Mouse (Mus musculus) E14TG2a.4 (cell line): ENCODE measurements around the gene Rpl27.
"Not testable (repeated sequence)": the region's sequence is repeated elsewhere in the genome, so short reads cannot be mapped to it uniquely, and the experiment has no call there.

Experiments
- H3K27me3 ChIP-seq: 2 replicates; pipeline ENCODE4 v1.6.1; 2014; ENCODE audit warnings: low read length, control low read depth; ENCODE audit not compliant: insufficient read depth
- H3K36me3 ChIP-seq: 2 replicates; pipeline ENCODE4 v1.6.1; 2014; ENCODE audit warnings: low read length, control low read depth; ENCODE audit not compliant: insufficient read depth
- H3K4me1 ChIP-seq: replicated peaks from 2 replicates; pipeline ENCODE4 v1.6.1; 2014; ENCODE audit warnings: low read depth, low read length, control low read depth
- H3K4me3 ChIP-seq: replicated peaks from 2 replicates; pipeline ENCODE4 v1.5.1; 2014; ENCODE audit warnings: mild to moderate bottlenecking, low read length
- H3K9me3 ChIP-seq: 2 replicates; pipeline ENCODE4 v1.6.1; 2014; ENCODE audit warnings: low read length, control low read depth
- CTCF ChIP-seq: conservative IDR thresholded peaks from 2 replicates; pipeline ENCODE4 v1.5.1; 2014; ENCODE audit warnings: low read length
- NANOG ChIP-seq: IDR thresholded peaks from 2 replicates; pipeline ENCODE4 v1.6.1; 2014; ENCODE audit warnings: borderline replicate concordance, low read length, mixed read lengths
- POU5F1 ChIP-seq: IDR thresholded peaks from 2 replicates; pipeline ENCODE4 v1.6.1; 2014; ENCODE audit warnings: low read length, borderline replicate concordance

Gene Rpl27

GRCm38 (mm10) chr11:101462583-101463440 lies 20.7 kb downstream of the Rpl27 start:
- TF ChIP-seq POU5F1: no peak
- no peak for TF ChIP-seq NANOG
- no peak for TF ChIP-seq CTCF
- H3K36me3 ChIP-seq: peaks cover 41% of the 10 kb centered on the region
- peaks cover 9% of the 10 kb centered on the region for H3K27me3 ChIP-seq
- H3K9me3 ChIP-seq: no peaks in the 10 kb centered on the region
- H3K4me1 ChIP-seq: peaks cover 88% of the 10 kb centered on the region
- H3K4me3 ChIP-seq: 0 out of 2 replicates have a peak overlapping the region, but pooled peaks have one; percentile 14

- H3K36me3 ChIP-seq: peaks cover 33% of the 10 kb centered on the region
- peaks cover 83% of the 10 kb centered on the region for H3K4me1 ChIP-seq
- TF ChIP-seq POU5F1 (no peak), CTCF (no peak), NANOG (no peak)
- peaks cover 22% of the 10 kb centered on the region for H3K27me3 ChIP-seq
- H3K4me3 ChIP-seq: peak within 1 kb of the TSS; percentile 91
- H3K9me3 ChIP-seq: no peaks in the 10 kb centered on the region
Measured at GRCm38 (mm10) chr11:101464211-101465100, 22.4 kb downstream of the Rpl27 start, which contains the start of gene Rnd2. TSS of gene Rnd2 (plus strand) at chr11:101464999.

GRCm38 (mm10) chr11:101465101-101465868 lies 23.2 kb downstream of the Rpl27 start:
- Histone ChIP-seq H3K4me3 (peak overlapping the region; percentile 91), H3K27me3 (peaks cover 28% of the 10 kb centered on the region), H3K36me3 (peaks cover 29% of the 10 kb centered on the region), H3K4me1 (peaks cover 81% of the 10 kb centered on the region), H3K9me3 (no peaks in the 10 kb centered on the region)
- no peak for TF ChIP-seq NANOG
- TF ChIP-seq CTCF: no peak
- no peak for TF ChIP-seq POU5F1

- peaks cover 81% of the 10 kb centered on the region for H3K4me1 ChIP-seq
- no peaks in the 10 kb centered on the region for H3K9me3 ChIP-seq
- H3K27me3 ChIP-seq: peaks cover 35% of the 10 kb centered on the region
- TF ChIP-seq POU5F1 (no peak), CTCF (no peak), NANOG (no peak)
- H3K36me3 ChIP-seq: peaks cover 26% of the 10 kb centered on the region
- peak within 1 kb of the TSS; percentile 91 for H3K4me3 ChIP-seq
Measured at GRCm38 (mm10) chr11:101465869-101466551, 23.9 kb downstream of the Rpl27 start, which contains the start of gene Vat1. TSS of gene Vat1 (minus strand) at chr11:101466230.

- Histone ChIP-seq H3K4me1 (peaks cover 82% of the 10 kb centered on the region), H3K36me3 (peaks cover 25% of the 10 kb centered on the region), H3K27me3 (peaks cover 40% of the 10 kb centered on the region), H3K4me3 (peak overlapping the region; percentile 91)
- not testable (repeated sequence) for H3K9me3 ChIP-seq
Measured at GRCm38 (mm10) chr11:101466552-101466950, 24.5 kb downstream of the Rpl27 start.

GRCm38 (mm10) chr11:101467477-101468262 lies 25.6 kb downstream of the Rpl27 start:
- no peak; the same call in none of the 2 replicates for TF ChIP-seq CTCF
- no peak for TF ChIP-seq POU5F1
- no peak for TF ChIP-seq NANOG
- Histone ChIP-seq H3K4me3 (peak overlapping the region; percentile 87), H3K27me3 (peaks cover 51% of the 10 kb centered on the region), H3K36me3 (peaks cover 19% of the 10 kb centered on the region), H3K4me1 (peaks cover 82% of the 10 kb centered on the region), H3K9me3 (no peaks in the 10 kb centered on the region)

- peaks cover 14% of the 10 kb centered on the region for H3K36me3 ChIP-seq
- TF ChIP-seq CTCF (no peak), NANOG (no peak), POU5F1 (no peak)
Measured at GRCm38 (mm10) chr11:101468263-101468688, 26.2 kb downstream of the Rpl27 start.

More at GRCm38 (mm10) chr11:101468263-101468688, 26.2 kb downstream of the Rpl27 start:
- Histone ChIP-seq H3K4me1 (peaks cover 80% of the 10 kb centered on the region), H3K27me3 (peaks cover 57% of the 10 kb centered on the region), H3K4me3 (peak overlapping the region; percentile 87), H3K9me3 (no peaks in the 10 kb centered on the region)
